Mouse (Mus musculus) intestine, embryonic 15.5 days (tissue): ENCODE data around the gene Tas1r1. TPM values are rescaled to one million over a fixed set of nuclear protein-coding genes. Genes with fewer than 3 reads are reported as not detected.
A peak's percentile ranks its signal among the peaks of the same experiment; 100 is the strongest.
"Not testable (repeated sequence)": the region's sequence is repeated elsewhere in the genome, so short reads cannot be mapped to it uniquely, and the experiment has no call there.

ENCODE experiments used
- ATAC-seq: fragments of 200-750 bp; cut with Nextera tagmentation; 2 replicates; pipeline ENCODE4 v1.8.0; 2017; ENCODE audit warnings: moderate TSS enrichment, moderate library complexity
- H3K27ac ChIP-seq: fragments of 300-500 bp; sonication (generic); 2 replicates; pipeline ENCODE4 v1.5.1; 2015; ENCODE audit warnings: mild to moderate bottlenecking, inconsistent platforms
- H3K27me3 ChIP-seq: fragments of 300-500 bp; sonication (generic); replicated peaks from 2 replicates; pipeline ENCODE4 v1.6.1; 2015; ENCODE audit warnings: inconsistent platforms
- H3K36me3 ChIP-seq: fragments of 300-500 bp; sonication (generic); 2 replicates; pipeline ENCODE4 v1.6.1; 2015; ENCODE audit warnings: inconsistent platforms
- H3K4me1 ChIP-seq: fragments of 300-500 bp; sonication (generic); replicated peaks from 2 replicates; pipeline ENCODE4 v1.6.1; 2015; ENCODE audit warnings: inconsistent platforms
- H3K4me2 ChIP-seq: fragments of 300-500 bp; sonication (generic); replicated peaks from 2 replicates; pipeline ENCODE4 v1.6.1; 2015; ENCODE audit warnings: mild to moderate bottlenecking, inconsistent platforms
- H3K4me3 ChIP-seq: fragments of 300-500 bp; sonication (generic); replicated peaks from 2 replicates; pipeline ENCODE4 v1.5.1; 2015; ENCODE audit warnings: inconsistent platforms
- H3K9ac ChIP-seq: fragments of 300-500 bp; sonication (generic); 2 replicates; pipeline ENCODE4 v1.6.1; 2015; ENCODE audit warnings: inconsistent platforms
- H3K9me3 ChIP-seq: fragments of 300-500 bp; sonication (generic); 2 replicates; pipeline ENCODE4 v1.6.1; 2016; ENCODE audit warnings: inconsistent platforms
- WGBS: fragments of 180-500 bp; shearing (Covaris S2); methylation state at CpG from one replicate; pipeline ENCODE4 v1.1.7; 2015; 5-methylcytosine and 5-hydroxymethylcytosine counted together
- polyA plus RNA-seq: library from polyadenylated mRNA; unstranded; fragments of >200 nt; fragmentation: Nextera tagmentation; extraction: Ambion mirVana; gene quantifications from 2 replicates; pipeline ENCODE4 v1.2.1, GENCODE M21; 2015

The Tas1r1 gene
- polyA plus RNA-seq, 1 experiment from 2014 or later, result 0.19 TPM

DNA sequence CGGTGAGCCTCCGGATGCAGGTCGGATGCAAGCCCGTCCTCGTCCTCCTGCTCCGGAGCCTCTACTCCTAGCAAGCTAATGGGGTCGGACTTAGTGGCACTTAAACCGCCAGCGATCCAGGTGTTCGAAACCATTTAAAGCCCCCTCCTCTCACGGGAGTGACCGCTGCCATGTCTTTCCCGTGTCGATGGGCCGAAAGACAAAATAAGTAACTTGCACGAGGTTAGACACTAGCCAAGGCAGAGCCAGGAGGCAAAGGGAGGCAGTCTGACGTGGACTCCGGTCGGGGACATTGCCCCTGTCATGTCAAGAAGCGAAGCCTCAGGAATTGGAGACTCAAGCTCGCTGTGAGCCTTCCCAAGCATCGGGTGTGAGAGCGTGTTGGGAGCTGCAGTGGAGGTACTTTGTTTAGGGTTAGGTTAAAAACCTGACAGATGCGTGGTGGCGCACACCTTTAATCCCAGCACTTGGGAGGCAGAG lies 1.5 kb upstream of the Tas1r1 start:
- Histone ChIP-seq H3K9ac (peak overlapping the region; percentile 88), H3K36me3 (peaks cover 28% of the 10 kb centered on the region), H3K4me3 (peak overlapping the region; percentile 100), H3K9me3 (no peaks in the 10 kb centered on the region), H3K27me3 (no peaks in the 10 kb centered on the region), H3K4me2 (peak overlapping the region; percentile 83), H3K4me1 (peaks cover 9% of the 10 kb centered on the region), H3K27ac (0 out of 2 replicates have a peak overlapping the region, but pooled peaks have one; percentile 30)
- peak; percentile 5; the same call in 1 of the 2 replicates for ATAC-seq
- WGBS, result 4% methylated on average over 25 of the region's 25 CpGs

- Histone ChIP-seq H3K9me3 (no peaks in the 10 kb centered on the region), H3K36me3 (peaks cover 27% of the 10 kb centered on the region), H3K27me3 (no peaks in the 10 kb centered on the region), H3K4me1 (peaks cover 9% of the 10 kb centered on the region), H3K4me2 (peak within 1 kb of the TSS; percentile 83), H3K9ac (peak within 1 kb of the TSS; percentile 88), H3K4me3 (peak within 1 kb of the TSS; percentile 100), H3K27ac (0 out of 2 replicates have a peak within 1 kb of the TSS, but pooled peaks have one; percentile 30)
- peak; percentile 93 for ATAC-seq
- WGBS, result under 1% methylated on average over 79 of the region's 86 CpGs
Observed at GRCm38 (mm10) chr4:152038985-152039830, 840 bp upstream of the Tas1r1 start, which contains the start of gene Nol9. Gene Nol9, plus strand, starts transcription at chr4:152039321.

DNA sequence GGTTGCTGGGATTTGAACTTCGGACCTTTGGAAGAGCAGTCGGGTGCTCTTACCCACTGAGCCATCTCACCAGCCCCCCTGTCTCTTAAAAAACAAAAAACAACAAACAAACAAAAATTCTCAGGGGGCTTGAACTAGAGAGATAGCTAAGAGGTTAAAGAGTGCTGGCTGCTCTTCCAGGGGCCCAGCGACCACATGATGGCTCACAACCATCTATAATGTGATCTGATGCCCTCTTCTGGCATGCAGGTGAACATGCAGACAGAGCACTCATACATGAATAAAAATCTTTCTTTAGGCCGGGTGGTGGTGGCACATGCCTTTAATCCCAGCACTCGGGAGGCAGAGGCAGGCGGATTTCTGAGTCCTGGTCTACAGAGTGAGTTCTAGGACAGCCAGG lies 1.9 kb downstream of the Tas1r1 start:
- WGBS, result 92% methylated on average over 6 of the region's 6 CpGs
- not testable (repeated sequence) for H3K27me3 ChIP-seq, H3K9ac ChIP-seq, ATAC-seq, H3K27ac ChIP-seq, H3K9me3 ChIP-seq, H3K4me1 ChIP-seq, H3K4me2 ChIP-seq, H3K4me3 ChIP-seq, H3K36me3 ChIP-seq

GRCm38 (mm10) chr4:152032922-152033321 lies 5.4 kb downstream of the Tas1r1 start:
- H3K9ac ChIP-seq, result no peak overlapping the region
- H3K36me3 ChIP-seq, result no peaks in the 10 kb centered on the region
- peaks cover 8% of the 10 kb centered on the region for H3K4me1 ChIP-seq
- no peak overlapping the region for H3K27ac ChIP-seq
- H3K9me3 ChIP-seq, result no peaks in the 10 kb centered on the region
- WGBS, result 82% methylated on average over 13 of the region's 13 CpGs
- H3K27me3 ChIP-seq, result no peaks in the 10 kb centered on the region
- no peak overlapping the region for H3K4me2 ChIP-seq
- ATAC-seq, result peak; percentile 61
- no peak overlapping the region for H3K4me3 ChIP-seq

GRCm38 (mm10) chr4:152029997-152030396 lies 8.4 kb downstream of the Tas1r1 start:
- peaks cover 31% of the 10 kb centered on the region for H3K4me1 ChIP-seq
- no peak for ATAC-seq
- 74% methylated on average over 4 of the region's 4 CpGs for WGBS

GRCm38 (mm10) chr4:152029087-152029486 lies 9.3 kb downstream of the Tas1r1 start:
- H3K36me3 ChIP-seq, result no peaks in the 10 kb centered on the region
- H3K4me3 ChIP-seq, result no peak overlapping the region
- peaks cover 39% of the 10 kb centered on the region for H3K4me1 ChIP-seq
- H3K27me3 ChIP-seq, result no peaks in the 10 kb centered on the region
- H3K9me3 ChIP-seq, result no peaks in the 10 kb centered on the region
- WGBS, result 44% methylated on average over 5 of the region's 5 CpGs
- no peak overlapping the region for H3K4me2 ChIP-seq
- ATAC-seq, result no peak
- no peak overlapping the region for H3K27ac ChIP-seq
- H3K9ac ChIP-seq, result no peak overlapping the region; the same call in 1 of the 2 replicates

More at GRCm38 (mm10) chr4:152029997-152030396, 8.4 kb downstream of the Tas1r1 start:
- Histone ChIP-seq H3K27ac (no peak overlapping the region), H3K9me3 (no peaks in the 10 kb centered on the region), H3K4me3 (no peak overlapping the region), H3K27me3 (no peaks in the 10 kb centered on the region), H3K36me3 (no peaks in the 10 kb centered on the region), H3K9ac (no peak overlapping the region), H3K4me2 (no peak overlapping the region)

- Histone ChIP-seq H3K9me3 (no peaks in the 10 kb centered on the region), H3K36me3 (peaks cover under 1% of the 10 kb centered on the region; the same call in 1 of the 2 replicates), H3K4me2 (peak overlapping the region; percentile 97), H3K27me3 (no peaks in the 10 kb centered on the region), H3K4me3 (peak overlapping the region; percentile 81; the same call in 1 of the 2 replicates), H3K27ac (no peak overlapping the region), H3K4me1 (peaks cover 45% of the 10 kb centered on the region), H3K9ac (peak overlapping the region; percentile 87)
- no peak for ATAC-seq
- 62% methylated on average over 15 of the region's 15 CpGs for WGBS
Observed at GRCm38 (mm10) chr4:152028456-152028855, 9.9 kb downstream of the Tas1r1 start.

DNA sequence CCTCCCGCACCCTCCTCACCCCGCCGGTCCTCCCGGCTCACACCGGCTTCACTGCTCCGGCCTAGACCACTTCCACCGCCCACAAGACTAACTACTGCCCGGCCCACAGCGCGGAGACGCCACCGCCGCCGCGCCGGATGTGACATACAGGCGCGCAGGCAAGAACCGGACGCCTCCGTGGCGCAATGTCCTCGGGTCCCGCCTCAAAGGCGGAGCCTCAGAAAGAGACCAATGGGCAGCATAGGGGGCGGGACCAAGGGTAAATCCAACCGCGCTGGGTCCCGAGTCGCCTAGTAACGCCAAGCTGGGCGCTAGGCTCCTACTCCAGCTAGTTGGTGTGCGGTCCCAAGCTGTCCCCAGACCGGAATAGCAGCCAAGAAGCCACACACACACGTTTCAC lies 10.8 kb downstream of the Tas1r1 start, which contains the start of gene Zbtb48:
Zbtb48 (minus strand) TSS at position 148 of the 400 bp plus-strand sequence.
- peaks cover 48% of the 10 kb centered on the region for H3K4me1 ChIP-seq
- H3K4me2 ChIP-seq, result peak within 1 kb of the TSS; percentile 97
- no peaks in the 10 kb centered on the region for H3K27me3 ChIP-seq
- peak within 1 kb of the TSS; percentile 58 for H3K27ac ChIP-seq
- peaks cover 8% of the 10 kb centered on the region; the same call in 1 of the 2 replicates for H3K36me3 ChIP-seq
- H3K9ac ChIP-seq, result peak within 1 kb of the TSS; percentile 87
- peak; percentile 99 for ATAC-seq
- H3K9me3 ChIP-seq, result no peaks in the 10 kb centered on the region
- WGBS, result under 1% methylated on average over 35 of the region's 35 CpGs
- H3K4me3 ChIP-seq, result peak within 1 kb of the TSS; percentile 81

GRCm38 (mm10) chr4:152026751-152027508 lies 11.4 kb downstream of the Tas1r1 start:
- WGBS, result 1% methylated on average over 41 of the region's 41 CpGs
- H3K4me1 ChIP-seq, result peaks cover 48% of the 10 kb centered on the region
- no peaks in the 10 kb centered on the region for H3K9me3 ChIP-seq
- H3K9ac ChIP-seq, result peak overlapping the region; percentile 87
- H3K4me2 ChIP-seq, result peak overlapping the region; percentile 97
- no peaks in the 10 kb centered on the region for H3K27me3 ChIP-seq
- peak overlapping the region; percentile 81 for H3K4me3 ChIP-seq
- H3K36me3 ChIP-seq, result peaks cover 10% of the 10 kb centered on the region; the same call in 1 of the 2 replicates
- H3K27ac ChIP-seq, result peak overlapping the region; percentile 58
- peak; percentile 73 for ATAC-seq

GRCm38 (mm10) chr4:152024525-152024924 lies 13.8 kb downstream of the Tas1r1 start:
- WGBS, result 90% methylated on average over 11 of the region's 11 CpGs
- peaks cover 33% of the 10 kb centered on the region for H3K36me3 ChIP-seq

GRCm38 (mm10) chr4:152022506-152022905 lies 15.9 kb downstream of the Tas1r1 start:
- peaks cover 37% of the 10 kb centered on the region for H3K4me1 ChIP-seq
- no peak for ATAC-seq
- H3K27ac ChIP-seq, result no peak overlapping the region
- H3K4me3 ChIP-seq, result no peak overlapping the region
- 86% methylated on average over 8 of the region's 8 CpGs for WGBS
- peaks cover 44% of the 10 kb centered on the region for H3K36me3 ChIP-seq
- no peaks in the 10 kb centered on the region for H3K9me3 ChIP-seq
- H3K9ac ChIP-seq, result no peak overlapping the region
- H3K27me3 ChIP-seq, result no peaks in the 10 kb centered on the region
- no peak overlapping the region for H3K4me2 ChIP-seq

More at GRCm38 (mm10) chr4:152024525-152024924, 13.8 kb downstream of the Tas1r1 start:
- Histone ChIP-seq H3K4me2 (no peak overlapping the region), H3K4me3 (no peak overlapping the region), H3K27me3 (no peaks in the 10 kb centered on the region), H3K9me3 (no peaks in the 10 kb centered on the region), H3K9ac (no peak overlapping the region), H3K27ac (no peak overlapping the region), H3K4me1 (peaks cover 48% of the 10 kb centered on the region)
- no peak for ATAC-seq
